Mouse (Mus musculus): ENCODE results near the gene Atg9b.
"Not testable (repeated sequence)": the region's sequence is repeated elsewhere in the genome, so short reads cannot be mapped to it uniquely, and the experiment has no call there.

Gene Atg9b

GRCm38 (mm10) chr5:24404594-24405360, 12.8 kb upstream of the Atg9b start:
- no peak for DNase-seq

DNA sequence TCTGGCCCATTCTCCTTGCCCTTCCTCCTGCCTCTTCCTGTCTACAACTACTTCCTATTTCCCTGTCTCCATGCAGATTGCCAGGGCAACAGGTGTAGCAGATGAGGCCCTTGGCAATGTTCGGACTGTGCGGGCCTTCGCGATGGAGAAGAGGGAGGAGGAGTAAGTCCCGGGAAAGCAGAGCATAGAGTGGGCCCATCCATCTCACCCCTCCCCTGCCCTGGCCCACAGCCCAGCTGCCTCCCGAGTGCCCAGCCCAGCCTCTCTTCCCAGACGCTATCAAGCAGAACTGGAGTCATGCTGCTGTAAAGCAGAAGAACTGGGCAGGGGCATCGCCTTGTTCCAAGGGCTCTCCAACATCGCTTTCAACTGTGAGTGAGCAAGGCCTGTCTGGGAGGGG, 10.0 kb upstream of the Atg9b start:
- no peak for DNase-seq

GRCm38 (mm10) chr5:24400911-24401605, 9.1 kb upstream of the Atg9b start:
- DNase-seq: peak; percentile 91

GRCm38 (mm10) chr5:24400362-24400761, 8.4 kb upstream of the Atg9b start:
- DNase-seq: peak; percentile 90

GRCm38 (mm10) chr5:24399686-24400085, 7.7 kb upstream of the Atg9b start:
- DNase-seq: no peak

DNA sequence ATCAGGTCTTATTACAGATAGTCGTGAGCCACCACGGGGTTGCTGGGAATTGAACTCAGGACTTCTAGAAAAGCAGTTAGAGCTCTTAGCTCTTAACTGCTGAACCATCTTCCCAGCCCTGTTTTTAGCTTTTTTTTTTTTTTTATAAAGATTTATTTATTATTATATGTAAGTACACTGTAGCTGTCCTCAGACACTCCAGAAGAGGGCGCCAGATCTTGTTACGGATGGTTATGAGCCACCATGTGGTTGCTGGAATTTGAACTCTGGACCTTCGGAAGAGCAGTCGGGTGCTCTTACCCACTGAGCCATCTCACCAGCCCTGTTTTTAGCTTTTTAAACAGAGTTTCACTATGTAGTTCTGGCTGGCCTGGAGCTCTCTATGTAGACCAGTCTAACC, 4.3 kb upstream of the Atg9b start:
- DNase-seq: not testable (repeated sequence)

GRCm38 (mm10) chr5:24394165-24394894, 2.4 kb upstream of the Atg9b start:
- DNase-seq: peak; percentile 100

GRCm38 (mm10) chr5:24393392-24393997, 1.6 kb upstream of the Atg9b start, which contains the start of gene Abcb8:
TSS of gene Abcb8 (plus strand) at chr5:24393663.
- peak; percentile 98 for DNase-seq

GRCm38 (mm10) chr5:24392724-24393123, 781 bp upstream of the Atg9b start:
- DNase-seq: peak; percentile 94

GRCm38 (mm10) chr5:24389658-24390020, 2.3 kb downstream of the Atg9b start:
- DNase-seq: peak; percentile 92

- peak; percentile 95 for DNase-seq
Observed at GRCm38 (mm10) chr5:24389011-24389657, 2.8 kb downstream of the Atg9b start.

DNA sequence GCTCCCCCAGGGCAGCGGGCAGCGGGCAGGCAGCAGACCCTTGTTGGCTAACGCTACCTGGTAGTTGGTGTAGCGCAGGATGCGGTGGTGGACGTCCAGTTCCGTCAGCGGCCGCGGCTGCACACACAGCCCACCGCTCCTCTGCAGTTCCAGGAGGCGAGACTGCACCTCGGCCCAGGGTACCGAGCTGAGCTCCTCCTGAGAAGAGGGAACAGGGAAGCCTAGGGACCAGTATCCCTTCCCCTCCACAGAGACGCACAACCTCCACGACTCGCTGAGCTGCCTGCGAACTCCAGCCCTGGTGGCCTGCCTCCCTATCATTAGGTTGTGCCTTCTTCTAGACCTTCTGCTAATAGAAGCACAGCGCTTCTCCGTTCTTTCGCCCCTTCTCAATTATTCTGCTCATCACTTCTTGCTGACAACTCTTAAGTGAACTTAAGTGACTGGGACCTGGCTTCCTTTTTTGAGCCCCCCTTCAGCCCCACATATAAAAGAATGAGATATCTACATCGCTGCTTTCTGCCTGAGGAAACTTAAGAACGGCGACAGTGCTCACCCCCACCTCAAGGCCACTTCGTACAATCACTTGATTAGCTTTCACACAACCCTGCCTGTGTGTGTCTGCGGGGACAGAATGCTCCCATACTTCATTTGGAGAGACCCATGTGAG, 3.6 kb downstream of the Atg9b start:
- no peak for DNase-seq

- peak; percentile 96 for DNase-seq
Observed at GRCm38 (mm10) chr5:24387264-24388241, 4.4 kb downstream of the Atg9b start.

- peak; percentile 93 for DNase-seq
Observed at GRCm38 (mm10) chr5:24385887-24386550, 5.9 kb downstream of the Atg9b start.

DNA sequence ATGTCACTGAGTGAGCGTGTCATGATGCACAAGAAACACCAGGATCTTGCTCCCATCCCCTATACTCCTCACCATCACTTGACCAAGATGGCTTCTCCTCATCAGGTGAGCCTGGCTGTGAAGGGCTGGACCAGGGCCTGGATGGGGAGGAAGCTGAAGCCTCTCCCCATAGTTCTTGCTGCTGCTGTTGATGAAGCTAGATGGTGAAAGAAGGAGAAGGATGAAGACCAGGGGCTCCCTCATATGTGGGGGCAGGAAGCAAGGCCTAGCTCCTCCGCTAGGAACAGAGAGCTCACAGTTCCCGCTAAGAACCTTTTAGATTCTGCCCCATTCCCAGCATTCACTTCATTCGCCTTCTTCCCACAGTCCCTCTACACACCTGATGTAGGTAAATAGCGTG, 6.6 kb downstream of the Atg9b start:
- peak; percentile 91 for DNase-seq

- peak; percentile 99 for DNase-seq
Observed at GRCm38 (mm10) chr5:24384407-24384806, 7.5 kb downstream of the Atg9b start.

DNA sequence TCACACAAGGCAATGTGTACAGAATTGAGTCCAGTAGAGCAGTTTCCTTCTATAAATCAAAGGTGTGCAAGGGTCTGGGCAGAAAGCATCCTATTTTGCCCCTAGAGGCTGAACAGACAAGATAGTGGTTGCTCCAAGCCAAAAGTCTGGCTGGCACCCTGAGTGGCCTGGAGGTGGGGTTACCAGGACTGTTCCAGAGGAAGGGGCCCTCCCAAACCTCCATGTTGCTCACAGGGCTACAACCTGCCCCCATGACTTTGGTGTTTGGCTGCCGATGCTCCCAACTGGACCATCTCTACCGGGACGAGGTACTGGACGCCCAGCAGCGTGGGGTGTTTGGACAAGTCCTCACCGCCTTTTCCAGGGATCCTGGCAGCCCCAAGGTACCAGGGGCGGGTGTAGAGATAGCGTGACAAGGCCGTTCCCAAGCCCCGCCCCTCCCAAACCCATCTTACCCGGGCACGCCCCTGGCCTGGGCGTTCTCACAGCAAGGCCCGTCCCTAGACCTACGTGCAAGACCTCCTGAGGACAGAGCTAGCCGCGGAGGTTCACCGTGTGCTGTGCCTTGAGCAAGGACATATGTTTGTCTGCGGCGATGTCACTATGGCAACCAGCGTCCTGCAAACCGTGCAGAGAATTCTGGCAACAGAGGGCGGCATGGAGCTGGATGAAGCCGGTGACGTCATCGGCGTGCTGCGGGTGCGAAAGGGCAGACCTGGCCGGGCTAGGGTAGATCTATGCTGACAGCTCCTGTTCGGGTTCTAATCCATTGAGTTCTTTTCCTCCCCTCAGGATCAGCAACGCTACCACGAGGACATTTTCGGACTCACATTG, 8.7 kb downstream of the Atg9b start:
- peak; percentile 99 for DNase-seq

GRCm38 (mm10) chr5:24381988-24382387, 10.0 kb downstream of the Atg9b start:
- DNase-seq: no peak

DNA sequence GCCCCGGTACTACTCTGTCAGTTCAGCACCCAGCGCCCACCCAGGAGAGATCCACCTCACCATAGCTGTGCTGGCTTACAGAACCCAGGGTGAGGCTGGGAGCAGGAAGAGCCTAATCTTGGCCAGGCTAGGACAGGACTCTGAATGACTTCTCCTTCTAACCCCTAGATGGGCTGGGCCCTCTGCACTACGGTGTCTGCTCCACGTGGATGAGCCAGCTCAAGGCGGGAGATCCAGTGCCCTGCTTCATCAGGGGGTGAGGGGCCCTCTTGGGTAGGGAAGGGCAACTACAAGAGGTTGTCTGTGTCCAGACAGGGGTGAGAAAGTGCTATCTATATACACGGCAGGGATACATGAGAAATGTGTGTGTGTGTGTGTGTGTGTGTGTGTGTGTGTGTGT, 10.5 kb downstream of the Atg9b start:
- DNase-seq: no peak

All from heart, adult 11 months (tissue).